Mouse (Mus musculus) cerebellum, adult 2 months (tissue): Measurements from ENCODE around the gene Pecam1.

Experiments
- CTCF ChIP-seq: fragments of 200-500 bp; IDR thresholded peaks from 2 replicates; pipeline ENCODE4 v1.5.1; 2011; ENCODE audit warnings: low read depth, mild to moderate bottlenecking, control low read depth, low read length, moderate library complexity, borderline replicate concordance; ENCODE audit not compliant: insufficient read depth
- POLR2A ChIP-seq: fragments of 200-500 bp; IDR thresholded peaks from 2 replicates; pipeline ENCODE4 v1.6.1; 2011; ENCODE audit warnings: low read length, control low read depth, borderline replicate concordance; ENCODE audit not compliant: insufficient read depth

GRCm38 (mm10) chr11:106681138-106681537 is 69.3 kb downstream of the Pecam1 start:
- TF ChIP-seq POLR2A (no peak), CTCF (no peak)
